Mouse (Mus musculus): ENCODE results near the gene Uhrf2. TPM values are rescaled to one million over a fixed set of nuclear protein-coding genes. Genes with fewer than 3 reads are reported as not detected.

The Uhrf2 gene
- 82.6 TPM for polyA plus RNA-seq (2015; fragmentation: Illumina TruSeq; extraction: RNeasy Lipid Tissue Mini Kit (QIAGEN cat#74804); ENCODE audit: insufficient read depth, low replicate concordance)

GRCm38 (mm10) chr19:30029894-30030635, at the start of gene Uhrf2:
TSS of gene Uhrf2 (plus strand) at chr19:30030513.

GRCm38 (mm10) chr19:30003621-30004020, 26.7 kb upstream of the Uhrf2 start, which contains the start of gene Trpd52l3:
TSS of gene Trpd52l3 (plus strand) at chr19:30003790.

Other genes with a start within 250 kb of the Uhrf2 start
- 31.8 TPM for gene 9930021J03Rik, start 224.5 kb upstream of the Uhrf2 start, polyA plus RNA-seq (2015; fragmentation: Illumina TruSeq; extraction: RNeasy Lipid Tissue Mini Kit (QIAGEN cat#74804); ENCODE audit: insufficient read depth, low replicate concordance)
- 37.8 TPM for gene Ranbp6, start 217.5 kb upstream of the Uhrf2 start, polyA plus RNA-seq (2015; fragmentation: Illumina TruSeq; extraction: RNeasy Lipid Tissue Mini Kit (QIAGEN cat#74804); ENCODE audit: insufficient read depth, low replicate concordance)
- gene Il33, start 105.4 kb upstream of the Uhrf2 start, polyA plus RNA-seq (2015; fragmentation: Illumina TruSeq; extraction: RNeasy Lipid Tissue Mini Kit (QIAGEN cat#74804); ENCODE audit: insufficient read depth, low replicate concordance): 22.3 TPM
- not detected for gene Trpd52l3, start 26.7 kb upstream of the Uhrf2 start, polyA plus RNA-seq (2015; fragmentation: Illumina TruSeq; extraction: RNeasy Lipid Tissue Mini Kit (QIAGEN cat#74804); ENCODE audit: insufficient read depth, low replicate concordance)
- not detected for gene Gldc, start 144.9 kb downstream of the Uhrf2 start, polyA plus RNA-seq (2015; fragmentation: Illumina TruSeq; extraction: RNeasy Lipid Tissue Mini Kit (QIAGEN cat#74804); ENCODE audit: insufficient read depth, low replicate concordance)
- not detected for gene Mbl2, start 202.4 kb downstream of the Uhrf2 start, polyA plus RNA-seq (2015; fragmentation: Illumina TruSeq; extraction: RNeasy Lipid Tissue Mini Kit (QIAGEN cat#74804); ENCODE audit: insufficient read depth, low replicate concordance)

Data from spleen, adult 10 weeks (tissue).